Mouse (Mus musculus) intestine, embryonic 14.5 days (tissue): ENCODE results near the gene Dohh. TPM values are rescaled to one million over a fixed set of nuclear protein-coding genes. Genes with fewer than 3 reads are reported as not detected.
A peak's percentile ranks its signal among the peaks of the same experiment; 100 is the strongest.

Experiments used
- ATAC-seq: fragments of 200-750 bp; cut with Nextera tagmentation; replicated peaks from 2 replicates; pipeline ENCODE4 v1.8.0; 2017; ENCODE audit warnings: low read depth, moderate number of reproducible peaks, moderate TSS enrichment, moderate library complexity; ENCODE audit not compliant: low FRiP score, low TSS enrichment
- DNase-seq: peaks from one replicate; pipeline ENCODE4 v3.0.0-alpha.2; 2018; ENCODE audit warnings: low spot score
- H3K27ac ChIP-seq: fragments of 300-500 bp; sonication (generic); 2 replicates; pipeline ENCODE4 v1.5.1; 2014; ENCODE audit warnings: low read depth, mild to moderate bottlenecking, control low read depth
- H3K27me3 ChIP-seq: fragments of 300-500 bp; sonication (generic); replicated peaks from 2 replicates; pipeline ENCODE4 v1.6.1; 2014; ENCODE audit warnings: low read length, control low read depth; ENCODE audit not compliant: control insufficient read depth, insufficient read depth
- H3K36me3 ChIP-seq: fragments of 300-500 bp; sonication (generic); 2 replicates; pipeline ENCODE4 v1.6.1; 2014; ENCODE audit warnings: low read length, control low read depth; ENCODE audit not compliant: control insufficient read depth, insufficient read depth
- H3K4me1 ChIP-seq: fragments of 300-500 bp; sonication (generic); replicated peaks from 2 replicates; pipeline ENCODE4 v1.6.1; 2014; ENCODE audit warnings: low read length, control low read depth, mixed read lengths; ENCODE audit not compliant: control insufficient read depth, insufficient read depth
- H3K4me2 ChIP-seq: fragments of 300-500 bp; sonication (generic); 2 replicates; pipeline ENCODE4 v1.6.1; 2014; ENCODE audit warnings: low read length
- H3K4me3 ChIP-seq: fragments of 300-500 bp; sonication (generic); 2 replicates; pipeline ENCODE4 v1.5.1; 2014; ENCODE audit warnings: low read depth, low read length, control low read depth, mixed read lengths
- H3K9ac ChIP-seq: fragments of 300-500 bp; sonication (generic); 2 replicates; pipeline ENCODE4 v1.6.1; 2014; ENCODE audit warnings: mild to moderate bottlenecking, low read length
- H3K9me3 ChIP-seq: fragments of 300-500 bp; sonication (generic); 2 replicates; pipeline ENCODE4 v1.6.1; 2016; ENCODE audit warnings: low read length, control low read depth; ENCODE audit not compliant: control insufficient read depth
- WGBS: fragments of 180-500 bp; shearing (Covaris S2); extraction: QIAGEN DNeasy Blood & Tissue Kit; methylation state at CpG from one replicate; pipeline ENCODE4 v1.1.7; 2014; 5-methylcytosine and 5-hydroxymethylcytosine counted together
- polyA plus RNA-seq: library from polyadenylated mRNA; unstranded; fragments of >200 nt; fragmentation: Nextera tagmentation; extraction: Ambion mirVana; gene quantifications from 2 replicates; pipeline ENCODE4 v1.2.1, GENCODE M21; 2014

Gene Dohh
- 70.7 and 70.8 TPM in 2 replicates for polyA plus RNA-seq

DNA sequence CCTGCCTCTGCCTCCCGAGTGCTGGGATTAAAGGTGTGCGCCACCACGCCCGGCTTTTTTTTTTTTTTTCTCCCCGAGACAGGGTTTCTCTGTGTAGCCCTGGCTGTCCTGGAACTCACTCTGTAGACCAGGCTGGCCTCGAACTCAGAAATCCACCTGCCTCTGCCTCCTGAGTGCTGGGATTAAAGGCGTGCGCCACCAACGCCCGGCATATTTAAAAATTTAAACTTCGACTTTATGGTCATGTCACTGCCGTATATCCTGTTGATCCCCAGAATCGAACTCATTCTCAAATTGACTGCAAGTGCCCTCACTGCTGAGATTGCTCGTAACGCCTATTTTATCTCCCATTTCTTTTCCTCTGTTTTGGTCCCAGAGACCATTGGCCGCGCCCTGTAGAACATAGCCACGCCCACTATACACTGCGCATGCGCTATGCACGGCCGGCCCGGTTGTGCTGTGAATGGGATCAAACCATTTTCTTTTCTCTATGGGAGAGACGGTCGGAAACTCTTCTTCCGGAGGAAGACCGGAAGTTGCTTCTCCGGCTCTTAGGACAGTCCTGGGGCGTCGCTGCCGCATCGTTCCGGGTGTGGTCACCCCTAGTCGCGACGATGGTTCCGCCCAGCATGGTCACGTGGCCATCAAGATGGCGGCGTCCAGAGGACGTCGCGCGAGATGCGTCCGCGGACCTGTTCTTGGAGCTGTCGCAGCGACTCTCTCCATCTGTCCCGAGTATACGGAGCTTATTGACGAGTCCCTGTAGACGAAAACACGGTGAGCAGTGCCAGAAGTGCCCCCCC, at the start of gene Dohh, which contains the start of gene Gm48551:
Gene Dohh (plus strand): TSS at position 627 of the 803 bp plus-strand sequence.
Gene Gm48551 (plus strand): TSS at position 665 of the 803 bp plus-strand sequence.
- peak within 1 kb of the TSS; percentile 96 for H3K4me2 ChIP-seq
- WGBS = 4% methylated on average over 51 of the region's 54 CpGs
- H3K36me3 ChIP-seq = peaks cover 32% of the 10 kb centered on the region
- peaks cover 10% of the 10 kb centered on the region for H3K4me1 ChIP-seq
- peak within 1 kb of the TSS; percentile 85 for H3K27ac ChIP-seq
- DNase-seq (peak; percentile 100), ATAC-seq (peak; percentile 91)
- H3K27me3 ChIP-seq = no peaks in the 10 kb centered on the region
- no peaks in the 10 kb centered on the region for H3K9me3 ChIP-seq
- H3K9ac ChIP-seq = peak within 1 kb of the TSS; percentile 87
- peak within 1 kb of the TSS; percentile 97 for H3K4me3 ChIP-seq

DNA sequence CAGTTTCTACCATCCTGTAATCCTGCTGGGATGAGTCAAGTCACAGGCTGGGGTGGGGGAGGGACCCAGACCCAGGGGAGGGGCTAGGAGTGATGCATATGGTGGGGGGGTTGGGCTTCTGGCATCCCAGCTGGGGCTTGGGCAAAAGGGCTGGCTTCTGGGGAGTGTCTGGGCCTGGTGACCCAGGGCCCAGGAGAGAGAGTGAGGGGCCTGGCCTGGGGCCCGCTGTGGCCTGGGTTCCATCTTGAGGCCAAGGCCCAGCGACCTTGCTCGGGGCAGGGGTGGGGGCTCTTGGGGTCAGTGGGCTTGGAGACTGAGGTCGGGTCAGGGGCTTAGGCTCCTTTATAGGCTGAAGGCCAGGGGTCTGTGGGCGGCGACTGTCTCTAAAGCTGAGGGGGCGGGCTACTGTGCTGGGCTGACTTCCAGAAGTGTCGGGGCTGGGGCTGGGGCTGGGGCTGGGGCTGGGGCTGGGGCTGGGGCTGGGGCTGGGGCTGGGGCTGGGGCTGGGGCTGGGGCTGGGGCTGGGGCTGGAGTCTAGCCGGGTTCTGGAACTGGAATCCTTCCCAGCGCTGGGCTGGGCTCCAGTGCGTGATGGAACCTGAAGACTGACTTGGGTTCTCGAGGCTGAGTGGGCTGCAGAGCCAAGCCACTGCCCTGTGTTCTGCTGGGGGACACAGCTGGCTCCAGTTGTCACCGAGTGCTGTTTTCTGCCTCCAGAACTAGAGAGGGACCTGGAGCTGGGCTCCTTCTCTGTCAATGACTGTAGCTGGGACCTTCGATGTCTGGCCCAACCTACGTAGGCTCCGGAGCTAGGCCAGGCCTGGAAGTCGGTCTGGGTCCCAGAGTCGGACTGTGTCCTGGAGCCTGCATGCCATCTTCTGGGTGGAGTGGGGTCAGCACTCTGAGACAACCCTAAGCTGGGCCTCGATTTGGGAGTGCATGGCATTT, 48.6 kb upstream of the Dohh start:
- peak overlapping the region; percentile 31; the same call in 1 of the 2 replicates for H3K4me2 ChIP-seq
- H3K4me3 ChIP-seq = 0 out of 2 replicates have a peak overlapping the region, but pooled peaks have one; percentile 6
- peaks cover 28% of the 10 kb centered on the region for H3K4me1 ChIP-seq
- peak overlapping the region; percentile 80 for H3K27ac ChIP-seq
- WGBS = 43% methylated on average over 19 of the region's 19 CpGs
- H3K9ac ChIP-seq = peak overlapping the region; percentile 11; the same call in 1 of the 2 replicates
- DNase-seq (no peak), ATAC-seq (peak; percentile 33; the same call in 1 of the 2 replicates)
- H3K36me3 ChIP-seq = no peaks in the 10 kb centered on the region
- H3K27me3 ChIP-seq = peaks cover 9% of the 10 kb centered on the region; the same call in 1 of the 2 replicates
- no peaks in the 10 kb centered on the region for H3K9me3 ChIP-seq

DNA sequence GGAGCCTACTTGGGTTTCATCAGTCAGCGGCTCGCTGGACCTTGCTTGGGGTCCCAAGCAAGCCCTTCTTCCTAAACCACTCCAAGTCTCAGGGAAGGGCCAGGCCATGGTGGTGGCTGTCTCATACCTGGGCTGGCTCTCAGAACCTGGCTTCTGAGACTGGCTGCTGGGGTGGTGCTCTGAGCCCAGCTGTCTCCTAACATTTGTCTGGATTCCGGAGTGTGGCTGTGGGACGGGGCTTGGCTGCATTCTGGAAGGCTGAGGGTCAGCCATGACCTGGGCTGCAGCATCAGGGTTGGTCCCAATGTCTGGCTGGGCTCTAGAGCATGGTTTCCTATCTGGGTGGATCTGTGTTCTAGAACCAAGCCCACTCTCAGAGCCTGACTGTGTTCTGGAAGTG, 47.7 kb upstream of the Dohh start:
- Histone ChIP-seq H3K36me3 (no peaks in the 10 kb centered on the region), H3K4me3 (no peak overlapping the region), H3K4me2 (no peak overlapping the region), H3K27me3 (peaks cover 9% of the 10 kb centered on the region; the same call in 1 of the 2 replicates), H3K4me1 (peaks cover 31% of the 10 kb centered on the region), H3K9ac (no peak overlapping the region), H3K27ac (peak overlapping the region; percentile 80; the same call in 1 of the 2 replicates), H3K9me3 (no peaks in the 10 kb centered on the region)
- DNase-seq (no peak), ATAC-seq (no peak)
- 89% methylated on average over 4 of the region's 4 CpGs for WGBS

DNA sequence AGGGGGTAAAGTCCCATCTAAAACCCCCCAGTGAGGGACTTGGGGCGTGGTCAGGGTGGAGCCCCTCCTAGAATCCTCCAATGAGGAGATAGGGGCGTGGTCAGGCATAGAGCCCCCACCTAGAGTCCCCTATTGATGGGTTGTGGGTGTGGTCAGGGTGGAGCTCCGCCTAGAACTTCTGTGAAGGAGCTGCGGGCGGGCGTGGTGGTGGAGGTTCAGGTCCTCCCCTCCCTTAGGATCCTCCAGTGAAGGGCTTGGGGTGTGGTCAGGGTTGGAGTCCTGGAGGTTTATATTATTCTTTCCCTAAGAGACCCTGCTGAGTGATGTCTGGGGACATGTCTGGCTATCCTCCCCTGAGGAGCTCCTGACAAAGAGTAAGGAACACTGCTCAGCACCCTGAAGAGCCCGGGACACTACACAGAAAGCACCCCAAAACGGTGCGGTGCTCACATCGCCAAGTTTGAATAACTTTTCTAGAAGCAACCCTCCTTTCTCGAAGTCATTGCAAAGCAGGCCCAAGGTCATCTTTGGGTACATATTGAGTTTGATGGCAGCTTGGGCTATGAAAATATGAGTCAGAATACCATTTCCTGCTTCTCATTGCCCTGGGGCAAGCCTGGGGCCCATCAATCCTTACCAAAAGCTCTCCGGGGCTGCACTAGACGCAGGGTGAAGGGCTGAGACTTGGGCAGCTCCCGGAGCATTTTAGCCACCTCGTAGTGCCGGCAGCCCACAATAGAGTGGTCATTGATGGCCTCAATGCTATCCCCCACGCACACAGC, 43.5 kb upstream of the Dohh start:
- H3K4me3 ChIP-seq = no peak overlapping the region
- peaks cover 36% of the 10 kb centered on the region for H3K27me3 ChIP-seq
- no peaks in the 10 kb centered on the region for H3K36me3 ChIP-seq
- no peak overlapping the region for H3K9ac ChIP-seq
- no peak for DNase-seq
- H3K4me1 ChIP-seq = peaks cover 19% of the 10 kb centered on the region
- no peak overlapping the region for H3K4me2 ChIP-seq
- 43% methylated on average over 17 of the region's 17 CpGs for WGBS
- no peaks in the 10 kb centered on the region for H3K9me3 ChIP-seq
- ATAC-seq = no peak
- no peak overlapping the region for H3K27ac ChIP-seq

DNA sequence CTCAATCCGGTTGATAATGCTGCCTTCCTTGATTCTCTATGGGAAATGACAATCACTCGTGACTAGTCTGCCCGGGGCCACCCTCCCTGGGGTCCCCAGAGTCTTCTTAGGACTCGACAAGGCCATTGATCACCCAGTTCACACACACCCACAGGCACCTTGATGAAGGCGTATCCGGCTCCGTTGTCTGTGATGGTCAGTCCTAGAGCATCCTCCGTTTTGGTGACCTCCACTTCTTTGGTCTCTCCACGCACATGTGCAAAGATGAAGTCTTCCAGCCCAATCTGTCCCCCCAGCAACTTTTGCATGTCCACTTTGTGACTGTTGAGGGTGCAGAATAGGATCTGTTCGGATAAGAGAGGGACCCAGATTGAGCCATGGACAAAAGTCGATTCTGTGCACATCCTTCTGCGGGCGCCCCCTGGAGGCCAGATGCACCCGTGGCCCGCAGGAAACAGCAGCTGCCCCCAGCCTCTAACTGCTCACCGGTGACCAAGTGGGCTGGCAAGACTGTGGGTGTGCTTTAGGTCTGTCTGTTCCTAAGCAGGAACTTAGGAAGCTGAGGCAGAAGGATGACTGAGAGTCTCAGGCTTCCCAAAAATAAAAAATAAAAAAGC, 42.8 kb upstream of the Dohh start:
- Histone ChIP-seq H3K9ac (no peak overlapping the region), H3K36me3 (no peaks in the 10 kb centered on the region), H3K4me1 (peaks cover 15% of the 10 kb centered on the region), H3K27ac (no peak overlapping the region), H3K4me3 (no peak overlapping the region), H3K4me2 (no peak overlapping the region), H3K9me3 (no peaks in the 10 kb centered on the region), H3K27me3 (peaks cover 36% of the 10 kb centered on the region)
- ATAC-seq = no peak
- 34% methylated on average over 16 of the region's 16 CpGs for WGBS
- DNase-seq = peak; percentile 87

DNA sequence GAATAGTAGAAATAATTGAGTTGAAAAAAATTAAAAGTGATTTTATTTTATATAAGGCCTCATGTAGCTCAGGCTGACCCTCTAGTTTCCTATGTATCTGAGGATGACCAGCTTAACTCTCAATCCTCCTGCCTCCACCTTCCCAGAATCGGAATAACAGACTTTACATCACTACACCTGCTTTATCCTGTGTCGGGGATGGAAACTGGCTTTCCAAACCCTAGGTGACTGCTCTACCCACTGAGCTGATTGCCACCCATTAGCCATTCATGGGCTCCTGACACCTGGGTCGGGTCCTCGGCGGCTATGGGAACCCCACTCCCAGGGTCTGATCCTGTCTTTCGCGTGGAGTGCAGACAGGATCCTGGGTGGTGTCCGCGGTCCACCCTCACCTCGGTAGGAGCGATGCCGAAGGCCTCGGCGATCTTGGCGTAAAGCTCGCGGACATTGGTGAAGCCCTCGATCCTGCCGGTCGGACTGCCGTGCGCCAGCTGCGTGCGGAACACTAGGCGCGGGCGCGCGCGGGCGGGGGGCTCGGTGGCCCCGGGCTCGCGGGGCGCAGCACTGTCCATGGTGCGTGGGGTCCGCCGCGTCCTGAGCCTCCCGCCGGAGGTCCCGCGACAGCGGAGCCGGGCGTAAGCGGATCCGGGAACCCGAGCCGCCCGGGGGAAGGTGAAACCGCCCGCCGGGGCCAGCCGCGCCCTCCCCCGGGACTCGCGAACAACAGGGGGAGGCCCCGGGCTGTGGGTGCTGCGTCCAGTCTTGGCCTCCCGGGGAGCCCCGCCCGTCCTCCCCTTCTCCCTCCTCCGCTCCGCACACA, 41.3 kb upstream of the Dohh start, which contains the start of gene Gipc3:
Gene Gipc3 (minus strand): TSS at position 581 of the 820 bp plus-strand sequence.
- peak within 1 kb of the TSS; percentile 84 for H3K4me2 ChIP-seq
- no peaks in the 10 kb centered on the region for H3K9me3 ChIP-seq
- WGBS = 4% methylated on average over 56 of the region's 67 CpGs
- peak within 1 kb of the TSS; percentile 44 for H3K4me3 ChIP-seq
- peaks cover 33% of the 10 kb centered on the region for H3K27me3 ChIP-seq
- peak within 1 kb of the TSS; percentile 48 for H3K9ac ChIP-seq
- H3K27ac ChIP-seq = no peak within 1 kb of the TSS
- DNase-seq = no peak
- H3K4me1 ChIP-seq = peaks cover 22% of the 10 kb centered on the region
- peaks cover 6% of the 10 kb centered on the region for H3K36me3 ChIP-seq
- no peak for ATAC-seq

DNA sequence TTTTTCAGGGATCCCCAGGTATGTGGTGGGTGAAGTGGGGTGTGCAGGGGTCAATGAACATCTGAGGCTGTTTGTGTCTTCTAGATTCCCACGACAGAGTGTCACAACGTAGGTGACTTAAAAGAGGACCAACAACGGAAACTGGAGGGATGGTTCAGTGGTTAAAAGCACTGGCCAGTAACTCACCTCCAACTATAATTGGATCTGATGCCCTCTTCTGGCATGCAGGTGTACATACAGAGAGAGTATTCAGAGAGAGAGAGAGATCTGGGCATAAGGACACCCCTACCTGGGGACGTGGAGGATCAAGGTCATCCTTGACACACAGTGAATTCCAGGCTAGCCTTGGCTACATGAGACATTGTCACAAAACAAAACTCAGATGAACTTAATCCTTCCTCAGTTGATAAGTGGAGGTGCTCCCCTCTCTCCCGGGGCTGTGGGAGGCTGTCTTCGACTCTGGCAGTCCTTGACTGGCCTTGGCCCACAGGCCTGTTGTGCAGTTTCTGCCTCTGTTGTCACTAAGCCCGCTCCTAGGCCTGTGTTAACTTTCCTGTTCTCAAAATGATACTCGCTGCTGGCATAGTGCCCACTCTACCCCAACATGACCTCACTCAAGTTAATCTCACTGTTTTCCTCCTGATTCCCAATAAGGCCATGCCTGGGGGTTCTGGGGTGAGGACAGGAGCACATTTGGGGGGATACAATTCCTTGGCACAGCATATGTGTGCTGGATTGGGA, 39.6 kb upstream of the Dohh start:
- H3K9ac ChIP-seq = no peak overlapping the region
- peaks cover 33% of the 10 kb centered on the region for H3K27me3 ChIP-seq
- no peak overlapping the region for H3K4me3 ChIP-seq
- H3K4me1 ChIP-seq = peaks cover 32% of the 10 kb centered on the region
- WGBS = 51% methylated on average over 8 of the region's 8 CpGs
- H3K36me3 ChIP-seq = peaks cover 6% of the 10 kb centered on the region
- DNase-seq (no peak), ATAC-seq (no peak)
- no peak overlapping the region for H3K27ac ChIP-seq
- no peaks in the 10 kb centered on the region for H3K9me3 ChIP-seq
- H3K4me2 ChIP-seq = no peak overlapping the region
